Mouse (Mus musculus): ENCODE data around the gene Ccdc88a. TPM values are rescaled to one million over a fixed set of nuclear protein-coding genes. Genes with fewer than 3 reads are reported as not detected.

The Ccdc88a gene
- polyA plus RNA-seq (2014; fragmentation: Illumina TruSeq; extraction: RNeasy Lipid Tissue Mini Kit (QIAGEN cat#74804)): 88.4 TPM

GRCm38 (mm10) chr11:29373396-29374273 lies at the start of gene Ccdc88a:
Ccdc88a (plus strand) TSS chr11:29373658.

DNA sequence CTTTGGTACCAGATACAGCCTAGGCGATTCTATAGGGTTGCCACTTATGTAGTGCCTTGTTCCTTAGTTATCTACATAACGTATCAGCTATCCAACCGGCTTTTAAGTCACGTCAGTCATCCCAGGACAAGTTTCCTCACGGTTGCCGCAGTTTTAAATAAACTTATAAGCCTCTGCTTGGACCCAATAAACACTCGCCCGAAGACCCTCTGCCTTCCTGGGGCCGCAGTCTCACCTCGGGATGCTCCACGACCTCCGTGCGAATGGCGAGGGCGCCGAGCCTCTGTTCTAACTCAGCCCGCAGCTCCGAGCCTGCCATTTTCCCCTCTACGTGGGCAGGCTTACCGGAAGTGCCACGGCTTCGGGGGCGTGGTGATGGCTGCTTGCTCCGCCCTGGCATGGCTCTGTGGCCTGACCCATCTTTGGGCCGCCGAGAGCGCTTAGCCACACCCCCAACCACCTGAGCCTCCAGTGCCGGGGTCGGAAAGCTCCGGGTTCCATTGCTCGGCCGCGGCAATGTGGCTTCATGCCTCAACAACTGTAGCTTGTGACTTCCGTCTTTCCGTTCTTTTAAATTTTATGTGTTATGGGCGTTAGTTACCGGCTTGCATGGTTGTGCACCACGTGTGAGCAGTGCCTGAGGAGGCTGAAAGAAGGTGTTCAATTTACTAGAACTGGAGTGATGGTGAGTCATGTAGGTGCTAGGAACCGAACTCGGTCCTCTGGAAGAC lies 141.4 kb downstream of the Ccdc88a start, which contains the start of gene Prorsd1:
TSS of gene Prorsd1 (minus strand) at position 352 of the 731 bp plus-strand sequence.

GRCm38 (mm10) chr11:29525988-29526794 lies 152.7 kb downstream of the Ccdc88a start, which contains the start of gene Mtif2:
Mtif2 (plus strand) TSS chr11:29526408.

DNA sequence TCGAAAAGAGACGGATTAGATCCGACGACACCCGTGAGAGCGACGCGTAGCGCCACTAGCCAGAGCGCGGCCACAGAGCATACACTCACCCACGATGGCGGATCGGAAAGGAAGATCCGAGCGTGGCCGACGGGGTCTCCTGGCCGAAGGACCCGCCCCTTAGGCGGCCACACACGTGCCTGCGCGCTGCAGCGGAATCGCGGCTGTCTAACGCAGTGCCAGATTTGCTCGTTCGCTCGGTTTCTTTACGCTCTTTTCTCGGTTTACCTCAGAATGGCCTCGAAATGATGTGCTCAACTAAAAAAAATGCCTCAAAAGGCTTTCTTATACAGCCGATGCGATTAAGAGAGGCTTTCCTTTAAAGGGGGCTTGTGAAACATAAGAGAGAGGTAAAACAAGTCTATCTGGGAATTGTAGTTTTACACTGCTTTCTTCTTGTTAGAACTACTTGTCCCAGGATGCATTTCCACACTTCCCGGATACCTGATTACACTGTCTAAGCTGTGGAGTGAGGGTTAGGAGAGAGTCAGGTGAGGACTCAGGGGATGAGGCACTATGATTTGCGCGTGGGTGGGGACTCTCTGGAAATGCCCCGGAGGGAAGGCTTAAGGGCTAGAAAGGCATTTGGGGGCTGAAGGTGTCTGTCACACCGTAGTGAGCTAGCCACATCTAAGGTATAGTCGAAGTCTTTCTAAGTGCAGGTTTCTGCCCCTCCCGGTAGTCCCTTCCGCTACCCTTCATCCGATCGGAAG lies 174.5 kb downstream of the Ccdc88a start, which contains the start of the genes Clhc1 and Rps27a:
TSS of gene Clhc1 (plus strand) at position 199 of the 752 bp plus-strand sequence.
TSS of gene Rps27a (minus strand) at position 358 of the 752 bp plus-strand sequence.

Other genes starting within 250 kb of the Ccdc88a start
- 110 TPM for gene Pnpt1, start 242.9 kb upstream of the Ccdc88a start, polyA plus RNA-seq (2014; fragmentation: Illumina TruSeq; extraction: RNeasy Lipid Tissue Mini Kit (QIAGEN cat#74804))
- 253 TPM for gene Ppp4r3b, start 200.8 kb upstream of the Ccdc88a start, polyA plus RNA-seq (2014; fragmentation: Illumina TruSeq; extraction: RNeasy Lipid Tissue Mini Kit (QIAGEN cat#74804))
- 109 TPM for gene Cfap36, start 126.2 kb upstream of the Ccdc88a start, polyA plus RNA-seq (2014; fragmentation: Illumina TruSeq; extraction: RNeasy Lipid Tissue Mini Kit (QIAGEN cat#74804))
- gene Prorsd1, start 141.4 kb downstream of the Ccdc88a start, polyA plus RNA-seq (2014; fragmentation: Illumina TruSeq; extraction: RNeasy Lipid Tissue Mini Kit (QIAGEN cat#74804)): 50.2 TPM
- 73.6 TPM for gene Mtif2, start 152.8 kb downstream of the Ccdc88a start, polyA plus RNA-seq (2014; fragmentation: Illumina TruSeq; extraction: RNeasy Lipid Tissue Mini Kit (QIAGEN cat#74804))
- 0.91 TPM for gene Clhc1, start 174.3 kb downstream of the Ccdc88a start, polyA plus RNA-seq (2014; fragmentation: Illumina TruSeq; extraction: RNeasy Lipid Tissue Mini Kit (QIAGEN cat#74804))
- gene Rps27a, start 174.5 kb downstream of the Ccdc88a start, polyA plus RNA-seq (2014; fragmentation: Illumina TruSeq; extraction: RNeasy Lipid Tissue Mini Kit (QIAGEN cat#74804)): 2,480 TPM